Mouse (Mus musculus): ENCODE results near the gene Ltb. TPM values are rescaled to one million over a fixed set of nuclear protein-coding genes. Genes with fewer than 3 reads are reported as not detected.

Ltb gene
- polyA plus RNA-seq, 1 experiment = 531 TPM

GRCm38 (mm10) chr17:35153931-35154330 lies 40.3 kb upstream of the Ltb start:
- Histone ChIP-seq H3K27ac (ENCODE audit: insufficient read depth, low read length) (no peak overlapping the region), H3K4me1 (ENCODE audit: control insufficient read depth, insufficient read depth, insufficient read length) (no peaks in the 10 kb centered on the region), H3K4me3 (ENCODE audit: extremely low read depth, insufficient read depth, insufficient read length) (no peak overlapping the region), H3K36me3 (ENCODE audit: control insufficient read depth, insufficient read depth, low read length) (peaks cover 93% of the 10 kb centered on the region), H3K27me3 (ENCODE audit: control insufficient read depth, insufficient read depth, low read length) (no peaks in the 10 kb centered on the region)
- WGBS = 94% methylated on average over 4 of the region's 4 CpGs
- TF ChIP-seq POLR2A (IDR thresholded peaks at IDR 0.05; ENCODE audit: low read depth, low read length) = no peak
- TF ChIP-seq CTCF (IDR thresholded peaks at IDR 0.05; ENCODE audit: extremely low read depth, insufficient read depth, insufficient read length, insufficient replicate concordance) = no peak
- no peak for DNase-seq (ENCODE audit: low read depth in 1 of 2, low spot score in 2 of 2)

- no peak for DNase-seq (ENCODE audit: low read depth in 1 of 2, low spot score in 2 of 2)
- no peak overlapping the region for H3K27ac ChIP-seq (ENCODE audit: insufficient read depth, low read length)
- H3K27me3 ChIP-seq (ENCODE audit: control insufficient read depth, insufficient read depth, low read length) = no peaks in the 10 kb centered on the region
- WGBS = 96% methylated on average over 7 of the region's 7 CpGs
- H3K4me1 ChIP-seq (ENCODE audit: control insufficient read depth, insufficient read depth, insufficient read length) = no peaks in the 10 kb centered on the region
- no peak overlapping the region for H3K4me3 ChIP-seq (ENCODE audit: extremely low read depth, insufficient read depth, insufficient read length)
- TF ChIP-seq POLR2A (IDR thresholded peaks at IDR 0.05; ENCODE audit: low read depth, low read length) (no peak), CTCF (IDR thresholded peaks at IDR 0.05; ENCODE audit: extremely low read depth, insufficient read depth, insufficient read length, insufficient replicate concordance) (no peak)
- H3K36me3 ChIP-seq (ENCODE audit: control insufficient read depth, insufficient read depth, low read length) = peaks cover 94% of the 10 kb centered on the region
Measured at GRCm38 (mm10) chr17:35154616-35155015, 39.6 kb upstream of the Ltb start.

GRCm38 (mm10) chr17:35155451-35155850 lies 38.8 kb upstream of the Ltb start:
- no peak for DNase-seq (ENCODE audit: low read depth in 1 of 2, low spot score in 2 of 2)
- H3K4me1 ChIP-seq (ENCODE audit: control insufficient read depth, insufficient read depth, insufficient read length) = no peaks in the 10 kb centered on the region
- no peak overlapping the region for H3K4me3 ChIP-seq (ENCODE audit: extremely low read depth, insufficient read depth, insufficient read length)
- WGBS = 93% methylated on average over 12 of the region's 12 CpGs
- peaks cover 94% of the 10 kb centered on the region for H3K36me3 ChIP-seq (ENCODE audit: control insufficient read depth, insufficient read depth, low read length)
- H3K27ac ChIP-seq (ENCODE audit: insufficient read depth, low read length) = no peak overlapping the region
- no peak for TF ChIP-seq CTCF (IDR thresholded peaks at IDR 0.05; ENCODE audit: extremely low read depth, insufficient read depth, insufficient read length, insufficient replicate concordance)
- TF ChIP-seq POLR2A (IDR thresholded peaks at IDR 0.05; ENCODE audit: low read depth, low read length) = no peak
- no peaks in the 10 kb centered on the region for H3K27me3 ChIP-seq (ENCODE audit: control insufficient read depth, insufficient read depth, low read length)

- no peaks in the 10 kb centered on the region for H3K4me1 ChIP-seq (ENCODE audit: control insufficient read depth, insufficient read depth, insufficient read length)
- TF ChIP-seq POLR2A (IDR thresholded peaks at IDR 0.05; ENCODE audit: low read depth, low read length) (no peak), CTCF (IDR thresholded peaks at IDR 0.05; ENCODE audit: extremely low read depth, insufficient read depth, insufficient read length, insufficient replicate concordance) (no peak)
- no peaks in the 10 kb centered on the region for H3K27me3 ChIP-seq (ENCODE audit: control insufficient read depth, insufficient read depth, low read length)
- WGBS = 95% methylated on average over 33 of the region's 33 CpGs
- peaks cover 97% of the 10 kb centered on the region for H3K36me3 ChIP-seq (ENCODE audit: control insufficient read depth, insufficient read depth, low read length)
- H3K27ac ChIP-seq (ENCODE audit: insufficient read depth, low read length) = no peak overlapping the region
- DNase-seq (ENCODE audit: low read depth in 1 of 2, low spot score in 2 of 2) = no peak
- H3K4me3 ChIP-seq (ENCODE audit: extremely low read depth, insufficient read depth, insufficient read length) = no peak overlapping the region
Measured at GRCm38 (mm10) chr17:35156461-35157200, 37.6 kb upstream of the Ltb start.

- Histone ChIP-seq H3K4me3 (ENCODE audit: extremely low read depth, insufficient read depth, insufficient read length) (no peak overlapping the region), H3K36me3 (ENCODE audit: control insufficient read depth, insufficient read depth, low read length) (peaks cover 96% of the 10 kb centered on the region), H3K4me1 (ENCODE audit: control insufficient read depth, insufficient read depth, insufficient read length) (no peaks in the 10 kb centered on the region), H3K27ac (ENCODE audit: insufficient read depth, low read length) (no peak overlapping the region), H3K27me3 (ENCODE audit: control insufficient read depth, insufficient read depth, low read length) (no peaks in the 10 kb centered on the region)
- no peak for DNase-seq (ENCODE audit: low read depth in 1 of 2, low spot score in 2 of 2)
- no peak for TF ChIP-seq POLR2A (IDR thresholded peaks at IDR 0.05; ENCODE audit: low read depth, low read length)
- TF ChIP-seq CTCF (IDR thresholded peaks at IDR 0.05; ENCODE audit: extremely low read depth, insufficient read depth, insufficient read length, insufficient replicate concordance) = no peak
- 88% methylated on average over 8 of the region's 8 CpGs for WGBS
Measured at GRCm38 (mm10) chr17:35157254-35157653, 37.0 kb upstream of the Ltb start.

- Histone ChIP-seq H3K4me1 (ENCODE audit: control insufficient read depth, insufficient read depth, insufficient read length) (peaks cover under 1% of the 10 kb centered on the region; the same call in 1 of the 2 replicates), H3K4me3 (ENCODE audit: extremely low read depth, insufficient read depth, insufficient read length) (no peak overlapping the region), H3K36me3 (ENCODE audit: control insufficient read depth, insufficient read depth, low read length) (peaks cover 91% of the 10 kb centered on the region), H3K27me3 (ENCODE audit: control insufficient read depth, insufficient read depth, low read length) (no peaks in the 10 kb centered on the region), H3K27ac (ENCODE audit: insufficient read depth, low read length) (no peak overlapping the region)
- WGBS = 93% methylated on average over 8 of the region's 8 CpGs
- no peak for TF ChIP-seq CTCF (IDR thresholded peaks at IDR 0.05; ENCODE audit: extremely low read depth, insufficient read depth, insufficient read length, insufficient replicate concordance)
- DNase-seq (ENCODE audit: low read depth in 1 of 2, low spot score in 2 of 2) = no peak
Measured at GRCm38 (mm10) chr17:35157661-35158175, 36.5 kb upstream of the Ltb start.

Measured in spleen, adult 2 months (tissue).